Mouse (Mus musculus) MEL (cell line): ENCODE results near the gene Klf4. TPM values are rescaled to one million over a fixed set of nuclear protein-coding genes. Genes with fewer than 3 reads are reported as not detected.

ENCODE experiments used
- DNase-seq: peaks from one replicate; pipeline ENCODE4 v3.0.0; 2011; ENCODE audit warnings: low read depth, low spot score
- H3K27ac ChIP-seq: 2 replicates; pipeline ENCODE4 v1.5.1; 2012; ENCODE audit warnings: low read depth, mild to moderate bottlenecking, control low read depth, low read length, moderate library complexity; ENCODE audit not compliant: control insufficient read depth
- H3K27me3 ChIP-seq, 2 experiments: fragments of 150-350 bp in 1 of 2; sonication (generic) in 1 of 2; 2 replicates each; pipeline ENCODE4 v1.6.1; 2012; ENCODE audit warnings: low read length in 2 of 2, mild to moderate bottlenecking in 2 of 2, improper control_type of control experiment in 1 of 2, moderate library complexity in 1 of 2; ENCODE audit not compliant: insufficient read depth in 2 of 2, control insufficient read depth in 1 of 2
- H3K36me3 ChIP-seq, 2 experiments: 2 replicates each; pipeline ENCODE4 v1.6.1; 2012 to 2014; ENCODE audit warnings: low read length in 2 of 2, improper control_type of control experiment in 1 of 2, inconsistent platforms in 1 of 2, mild to moderate bottlenecking in 1 of 2; ENCODE audit not compliant: insufficient read depth in 2 of 2, control insufficient read depth in 1 of 2
- H3K4me1 ChIP-seq, 2 experiments: fragments of 150-350 bp in 1 of 2; sonication (generic) in 1 of 2; 2 replicates each; pipeline ENCODE4 v1.6.1; 2012; ENCODE audit warnings: low read length in 2 of 2, improper control_type of control experiment in 1 of 2, mild to moderate bottlenecking in 1 of 2; ENCODE audit not compliant: insufficient read depth in 2 of 2, control insufficient read depth in 1 of 2
- H3K4me3 ChIP-seq, 2 experiments: fragments of 150-350 bp in 1 of 2; sonication (generic) in 1 of 2; 2 replicates each; pipeline ENCODE4 v1.5.1; 2012; ENCODE audit warnings: low read depth in 2 of 2, low read length in 2 of 2, mild to moderate bottlenecking in 2 of 2, moderate library complexity in 2 of 2, control low read depth in 1 of 2, improper control_type of control experiment in 1 of 2; ENCODE audit not compliant: control insufficient read depth in 1 of 2, insufficient read depth in 1 of 2
- H3K79me2 ChIP-seq: 2 replicates; pipeline ENCODE4 v1.6.1; 2012; ENCODE audit warnings: mild to moderate bottlenecking, low read length, moderate library complexity; ENCODE audit not compliant: control insufficient read depth, poor library complexity, insufficient read depth
- H3K9ac ChIP-seq: 2 replicates; pipeline ENCODE4 v1.6.1; 2012; ENCODE audit warnings: low read depth, mild to moderate bottlenecking, control low read depth, low read length, moderate library complexity; ENCODE audit not compliant: control insufficient read depth, poor library complexity, severe bottlenecking
- H3K9me3 ChIP-seq: fragments of 150-350 bp; sonication (generic); replicated peaks from 2 replicates; pipeline ENCODE4 v1.6.1; 2012; ENCODE audit warnings: mild to moderate bottlenecking, low read length, improper control_type of control experiment, moderate library complexity; ENCODE audit not compliant: insufficient read depth
- CHD2 ChIP-seq: IDR thresholded peaks from 2 replicates; pipeline ENCODE4 v1.6.1; 2011; ENCODE audit warnings: low read length, improper control_type of control experiment
- CTCF ChIP-seq, 3 experiments: IDR thresholded peaks in 2 of 3; conservative IDR thresholded peaks in 1 of 3; 2 replicates each; pipeline ENCODE4 v1.5.1; 2011 to 2012; ENCODE audit warnings: low read length in 3 of 3, low read depth in 2 of 3, mild to moderate bottlenecking in 2 of 3, improper control_type of control experiment in 1 of 3, inconsistent platforms in 1 of 3, mixed read lengths in 1 of 3, moderate library complexity in 1 of 3; ENCODE audit not compliant: control insufficient read depth in 1 of 3, insufficient read depth in 1 of 3, poor library complexity in 1 of 3, severe bottlenecking in 1 of 3
- ETS1 ChIP-seq: IDR thresholded peaks from 2 replicates; pipeline ENCODE4 v1.6.1; 2012; ENCODE audit warnings: low read depth, mild to moderate bottlenecking, inconsistent platforms, low read length, improper control_type of control experiment, moderate library complexity
- HCFC1 ChIP-seq: IDR thresholded peaks from 2 replicates; pipeline ENCODE4 v1.6.1; 2012; ENCODE audit warnings: low read depth, mild to moderate bottlenecking, inconsistent platforms, low read length, improper control_type of control experiment, moderate library complexity
- JUND ChIP-seq: IDR thresholded peaks from 2 replicates; pipeline ENCODE4 v1.6.1; 2011; ENCODE audit warnings: low read depth, mild to moderate bottlenecking, improper control_type of control experiment, low read length
- KAT2A ChIP-seq: conservative IDR thresholded peaks from 2 replicates; pipeline ENCODE4 v1.6.1; 2012; ENCODE audit warnings: low read depth, low read length, improper control_type of control experiment, inconsistent platforms
- MAX ChIP-seq: IDR thresholded peaks from 2 replicates; pipeline ENCODE4 v1.6.1; 2011; ENCODE audit warnings: low read length, improper control_type of control experiment
- MXI1 ChIP-seq: IDR thresholded peaks from 2 replicates; pipeline ENCODE4 v1.6.1; 2011; ENCODE audit warnings: mild to moderate bottlenecking, low read depth, low read length, improper control_type of control experiment
- MYB ChIP-seq: IDR thresholded peaks from 2 replicates; pipeline ENCODE4 v1.6.1; 2011; ENCODE audit warnings: mild to moderate bottlenecking, low read depth, low read length, improper control_type of control experiment
- NRF1 ChIP-seq: IDR thresholded peaks from 2 replicates; pipeline ENCODE4 v1.6.1; 2014; ENCODE audit warnings: low read depth, mild to moderate bottlenecking, inconsistent platforms, low read length, improper control_type of control experiment, moderate library complexity; ENCODE audit not compliant: poor library complexity, insufficient read depth, severe bottlenecking
- POLR2A ChIP-seq, 2 experiments: IDR thresholded peaks; 2 replicates each; pipeline ENCODE4 v1.6.1; 2011 to 2012; ENCODE audit warnings: low read length in 2 of 2, mild to moderate bottlenecking in 2 of 2, control low read depth in 1 of 2, improper control_type of control experiment in 1 of 2, low read depth in 1 of 2, moderate library complexity in 1 of 2; ENCODE audit not compliant: control insufficient read depth in 1 of 2, insufficient read depth in 1 of 2, poor library complexity in 1 of 2
- POLR2AphosphoS5 ChIP-seq: IDR thresholded peaks from 2 replicates; pipeline ENCODE4 v1.6.1; 2012; ENCODE audit warnings: low read depth, borderline replicate concordance, mild to moderate bottlenecking, inconsistent platforms, low read length, moderate library complexity, mixed read lengths
- RAD21 ChIP-seq: IDR thresholded peaks from 2 replicates; pipeline ENCODE4 v1.6.1; 2011; ENCODE audit warnings: mild to moderate bottlenecking, low read depth, low read length, improper control_type of control experiment
- RCOR1 ChIP-seq: IDR thresholded peaks from 2 replicates; pipeline ENCODE4 v1.6.1; 2012; ENCODE audit warnings: low read depth, mild to moderate bottlenecking, inconsistent platforms, low read length, improper control_type of control experiment
- SMC3 ChIP-seq: IDR thresholded peaks from 2 replicates; pipeline ENCODE4 v1.6.1; 2011; ENCODE audit warnings: low read depth, low read length, improper control_type of control experiment
- TAL1 ChIP-seq: IDR thresholded peaks from 2 replicates; pipeline ENCODE4 v1.6.1; 2012; ENCODE audit warnings: mild to moderate bottlenecking, inconsistent platforms, low read length, moderate library complexity, mixed read lengths
- UBTF ChIP-seq: IDR thresholded peaks from 2 replicates; pipeline ENCODE4 v1.6.1; 2012; ENCODE audit warnings: low read depth, mild to moderate bottlenecking, inconsistent platforms, low read length, improper control_type of control experiment, moderate library complexity, borderline replicate concordance; ENCODE audit not compliant: insufficient read depth
- USF1 ChIP-seq: IDR thresholded peaks from 2 replicates; pipeline ENCODE4 v1.6.1; 2014; ENCODE audit warnings: low read depth, mild to moderate bottlenecking, inconsistent platforms, low read length, improper control_type of control experiment, moderate library complexity
- USF2 ChIP-seq, 2 experiments: IDR thresholded peaks; 2 replicates each; pipeline ENCODE4 v1.6.1; 2011 to 2012; ENCODE audit warnings: improper control_type of control experiment in 2 of 2, low read length in 2 of 2, borderline replicate concordance in 1 of 2, inconsistent platforms in 1 of 2, low read depth in 1 of 2, mild to moderate bottlenecking in 1 of 2; ENCODE audit not compliant: insufficient read depth in 1 of 2
- ZC3H11A ChIP-seq: IDR thresholded peaks from 2 replicates; pipeline ENCODE4 v1.6.1; 2012; ENCODE audit warnings: low read depth, mild to moderate bottlenecking, inconsistent platforms, low read length, improper control_type of control experiment
- ZMIZ1 ChIP-seq: IDR thresholded peaks from 2 replicates; pipeline ENCODE4 v1.6.1; 2012; ENCODE audit warnings: low read depth, mild to moderate bottlenecking, inconsistent platforms, low read length, improper control_type of control experiment, moderate library complexity
- ZNF384 ChIP-seq: IDR thresholded peaks from 2 replicates; pipeline ENCODE4 v1.6.1; 2012; ENCODE audit warnings: low read depth, mild to moderate bottlenecking, inconsistent platforms, low read length, improper control_type of control experiment
- polyA plus RNA-seq, 2 experiments: library from polyadenylated mRNA; stranded (reverse) in 1 of 2; unstranded in 1 of 2; fragments of >175 nt in 1 of 2; fragments of >200 nt in 1 of 2; gene quantifications; 2 replicates each; pipeline versions ENCODE4 v1.2.1 to v1.2.4; 2012; ENCODE audit warnings: low replicate concordance in 2 of 2, low read depth in 1 of 2; ENCODE audit not compliant: insufficient read length in 2 of 2, insufficient read depth in 1 of 2, missing spikeins in 1 of 2
- total RNA-seq: library from RNA; depleted of rRNA; stranded (reverse); fragments of 300-350 nt; gene quantifications from 2 replicates; pipeline ENCODE4 v1.2.3, GENCODE M21; 2012

The Klf4 gene
- total and polyA plus RNA-seq, 3 experiments = not detected

DNA sequence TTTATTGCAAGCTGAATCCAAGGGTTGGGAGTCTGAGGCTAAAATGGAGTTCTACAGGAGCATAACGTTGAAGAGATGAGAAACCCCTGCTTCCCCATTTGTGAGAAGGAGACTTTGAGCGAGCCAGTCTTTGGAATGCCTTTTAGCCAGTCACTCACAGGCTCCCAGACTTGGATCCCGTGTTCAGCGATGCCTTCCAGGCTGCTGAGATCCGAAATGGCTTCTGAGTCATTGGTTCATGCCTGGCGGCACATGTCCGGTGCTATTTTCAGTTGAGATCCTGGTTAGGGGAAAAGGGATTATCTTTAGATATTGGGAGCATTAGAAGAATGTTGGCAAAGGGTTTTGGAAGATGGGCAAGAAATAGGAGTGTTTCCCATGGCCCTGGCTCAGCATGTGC, 14.8 kb downstream of the Klf4 start:
- H3K27me3 ChIP-seq = no peaks in the 10 kb centered on the region
- no peak overlapping the region for H3K27ac ChIP-seq
- no peak for DNase-seq
- H3K36me3 ChIP-seq = no peaks in the 10 kb centered on the region
- no peaks in the 10 kb centered on the region for H3K9me3 ChIP-seq
- H3K79me2 ChIP-seq = no peaks in the 10 kb centered on the region
- no peak overlapping the region for H3K9ac ChIP-seq
- no peak for TF ChIP-seq POLR2A (IDR thresholded peaks at IDR 0.05; ENCODE audit: control insufficient read depth in 1 of 2, insufficient read depth in 1 of 2, low read depth in 1 of 2, low read length in 2 of 2, poor library complexity in 1 of 2)
- TF ChIP-seq NRF1 = no peak
- no peak for TF ChIP-seq KAT2A
- no peak for TF ChIP-seq ETS1
- no peak for TF ChIP-seq SMC3
- TF ChIP-seq UBTF = no peak
- TF ChIP-seq CHD2 = no peak
- TF ChIP-seq ZNF384 = no peak
- TF ChIP-seq RAD21 = no peak
- no peak for TF ChIP-seq MAX
- no peak for TF ChIP-seq TAL1
- TF ChIP-seq RCOR1 = no peak
- H3K4me3 ChIP-seq = no peak overlapping the region
- H3K4me1 ChIP-seq = no peaks in the 10 kb centered on the region

DNA sequence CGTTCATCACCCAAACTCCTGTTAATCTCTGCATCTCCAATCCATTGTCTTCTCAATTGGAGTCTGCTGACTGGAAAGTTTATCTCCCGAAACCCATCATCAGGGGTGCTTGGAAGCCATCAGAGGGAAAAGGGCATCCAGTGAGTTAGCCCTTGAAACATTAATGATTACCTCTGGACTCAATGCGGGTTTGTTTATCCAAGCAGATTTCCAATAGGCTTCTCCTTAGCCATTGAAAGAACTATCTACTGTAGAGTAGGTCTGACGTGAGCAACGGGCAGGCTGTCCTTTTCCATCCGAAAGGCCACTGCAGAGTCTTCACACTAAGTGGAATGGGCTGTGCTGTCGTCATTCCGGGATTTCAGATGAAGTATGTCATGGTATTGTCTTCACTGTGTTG, 16.2 kb downstream of the Klf4 start:
- no peak overlapping the region for H3K4me3 ChIP-seq
- H3K9ac ChIP-seq = no peak overlapping the region
- no peaks in the 10 kb centered on the region for H3K36me3 ChIP-seq
- H3K27me3 ChIP-seq = no peaks in the 10 kb centered on the region
- no peaks in the 10 kb centered on the region for H3K9me3 ChIP-seq
- H3K27ac ChIP-seq = no peak overlapping the region
- H3K4me1 ChIP-seq = no peaks in the 10 kb centered on the region
- TF ChIP-seq POLR2A (IDR thresholded peaks at IDR 0.05; ENCODE audit: control insufficient read depth in 1 of 2, insufficient read depth in 1 of 2, low read depth in 1 of 2, low read length in 2 of 2, poor library complexity in 1 of 2) (no peak), MYB (no peak), KAT2A (no peak)
- DNase-seq = no peak
- no peaks in the 10 kb centered on the region for H3K79me2 ChIP-seq

DNA sequence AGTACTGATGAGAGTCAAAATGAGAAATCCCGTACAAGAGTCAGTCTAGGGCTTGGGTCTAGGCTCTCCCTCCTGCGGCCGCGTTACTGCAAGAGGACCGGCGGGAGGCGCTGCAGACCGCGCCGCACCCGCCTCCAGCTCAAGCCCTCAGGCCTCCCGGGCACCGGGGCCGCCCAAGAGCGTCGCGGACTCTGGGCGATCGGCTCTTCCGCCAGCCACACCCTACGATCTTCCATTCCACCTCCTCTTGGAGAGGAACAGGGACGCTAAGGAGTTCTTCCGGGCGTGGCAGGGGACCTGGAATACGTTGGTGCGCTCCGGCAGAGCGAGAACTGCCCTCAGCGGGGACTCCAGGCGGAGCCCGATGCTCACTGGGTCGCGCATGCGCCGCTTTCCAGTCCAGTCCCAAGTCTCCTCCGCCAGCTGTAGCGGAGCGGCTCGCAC, 17.5 kb downstream of the Klf4 start:
- TF ChIP-seq JUND (no peak), ZMIZ1 (no peak), ZNF384 (no peak), ZC3H11A (no peak), TAL1 (no peak), RCOR1 (no peak), POLR2AphosphoS5 (no peak), ETS1 (no peak), MXI1 (no peak), CTCF (IDR thresholded peaks at IDR 0.05 in 2 of 3, conservative IDR thresholded peaks at IDR 0.05 in 1 of 3; ENCODE audit: control insufficient read depth in 1 of 3, insufficient read depth in 1 of 3, low read depth in 2 of 3, low read length in 3 of 3, poor library complexity in 1 of 3, severe bottlenecking in 1 of 3) (no peak), KAT2A (no peak), USF1 (no peak), MYB (no peak), HCFC1 (no peak), USF2 (IDR thresholded peaks at IDR 0.05; ENCODE audit: borderline replicate concordance in 1 of 2, insufficient read depth in 1 of 2, low read depth in 1 of 2, low read length in 2 of 2) (no peak), RAD21 (no peak)
- Histone ChIP-seq H3K9me3 (no peaks in the 10 kb centered on the region), H3K79me2 (no peaks in the 10 kb centered on the region), H3K9ac (no peak overlapping the region), H3K4me1 (no peaks in the 10 kb centered on the region), H3K4me3 (no peak overlapping the region), H3K27ac (no peak overlapping the region), H3K27me3 (no peaks in the 10 kb centered on the region), H3K36me3 (no peaks in the 10 kb centered on the region)
- DNase-seq = no peak
